Mouse (Mus musculus) embryonic facial prominence, embryonic 11.5 days (tissue): ENCODE data around the gene Evx2. TPM values are rescaled to one million over a fixed set of nuclear protein-coding genes. Genes with fewer than 3 reads are reported as not detected.

ENCODE experiments used
- ATAC-seq: fragments of 200-750 bp; cut with Nextera tagmentation; replicated peaks from 2 replicates; pipeline ENCODE4 v1.8.0; 2017; ENCODE audit warnings: low read depth; ENCODE audit not compliant: insufficient number of reproducible peaks, low FRiP score, low TSS enrichment
- DNase-seq: peaks from one replicate; pipeline ENCODE4 v3.0.0-alpha.2; 2015; ENCODE audit warnings: low spot score
- H3K27ac ChIP-seq: fragments of 300-500 bp; sonication (generic); replicated peaks from 2 replicates; pipeline ENCODE4 v1.5.1; 2014; ENCODE audit warnings: mild to moderate bottlenecking, low read depth, low read length, control low read depth
- H3K27me3 ChIP-seq: fragments of 300-500 bp; sonication (generic); 2 replicates; pipeline ENCODE4 v1.6.1; 2014; ENCODE audit warnings: mild to moderate bottlenecking, low read length, moderate library complexity, mixed read lengths; ENCODE audit not compliant: control insufficient read depth, insufficient read depth
- H3K36me3 ChIP-seq: fragments of 300-500 bp; sonication (generic); replicated peaks from 2 replicates; pipeline ENCODE4 v1.6.1; 2014; ENCODE audit warnings: low read depth, mild to moderate bottlenecking, low read length, moderate library complexity, mixed read lengths; ENCODE audit not compliant: control insufficient read depth, insufficient read depth
- H3K4me1 ChIP-seq: fragments of 300-500 bp; sonication (generic); 2 replicates; pipeline ENCODE4 v1.6.1; 2014; ENCODE audit warnings: low read length, mixed read lengths; ENCODE audit not compliant: control insufficient read depth, insufficient read depth
- H3K4me2 ChIP-seq: fragments of 300-500 bp; sonication (generic); 2 replicates; pipeline ENCODE4 v1.6.1; 2014; ENCODE audit warnings: low read depth, mild to moderate bottlenecking, control low read depth, low read length, moderate library complexity
- H3K4me3 ChIP-seq: fragments of 300-500 bp; sonication (generic); 2 replicates; pipeline ENCODE4 v1.5.1; 2014; ENCODE audit warnings: low read depth, low read length, control low read depth
- H3K9ac ChIP-seq: fragments of 300-500 bp; sonication (generic); replicated peaks from 2 replicates; pipeline ENCODE4 v1.6.1; 2014; ENCODE audit warnings: mild to moderate bottlenecking, control low read depth, low read length
- H3K9me3 ChIP-seq: fragments of 300-500 bp; sonication (generic); replicated peaks from 2 replicates; pipeline ENCODE4 v1.6.1; 2016; ENCODE audit warnings: mild to moderate bottlenecking, low read length, inconsistent platforms, mixed read lengths; ENCODE audit not compliant: control insufficient read depth
- WGBS: fragments of 180-500 bp; shearing (Covaris S2); extraction: QIAGEN DNeasy Blood & Tissue Kit; methylation state at CpG from one replicate; pipeline ENCODE4 v1.1.7; 2014; 5-methylcytosine and 5-hydroxymethylcytosine counted together
- polyA plus RNA-seq: library from polyadenylated mRNA; unstranded; fragments of >200 nt; fragmentation: Nextera tagmentation; extraction: Ambion mirVana; gene quantifications from 2 replicates; pipeline ENCODE4 v1.2.1, GENCODE M21; 2014

The Evx2 gene
- polyA plus RNA-seq, 1 experiment from 2014 or later = 0.10 TPM

GRCm38 (mm10) chr2:74660421-74661375 lies 1.3 kb upstream of the Evx2 start:
- no peak overlapping the region for H3K4me3 ChIP-seq
- WGBS = 4% methylated on average over 30 of the region's 30 CpGs
- DNase-seq = peak; percentile 13
- H3K27me3 ChIP-seq = peaks cover 74% of the 10 kb centered on the region
- no peak overlapping the region for H3K4me2 ChIP-seq
- no peaks in the 10 kb centered on the region for H3K9me3 ChIP-seq
- H3K4me1 ChIP-seq = no peaks in the 10 kb centered on the region; the same call in 1 of the 2 replicates
- no peaks in the 10 kb centered on the region for H3K36me3 ChIP-seq
- no peak for ATAC-seq
- no peak overlapping the region for H3K9ac ChIP-seq
- no peak overlapping the region for H3K27ac ChIP-seq

DNA sequence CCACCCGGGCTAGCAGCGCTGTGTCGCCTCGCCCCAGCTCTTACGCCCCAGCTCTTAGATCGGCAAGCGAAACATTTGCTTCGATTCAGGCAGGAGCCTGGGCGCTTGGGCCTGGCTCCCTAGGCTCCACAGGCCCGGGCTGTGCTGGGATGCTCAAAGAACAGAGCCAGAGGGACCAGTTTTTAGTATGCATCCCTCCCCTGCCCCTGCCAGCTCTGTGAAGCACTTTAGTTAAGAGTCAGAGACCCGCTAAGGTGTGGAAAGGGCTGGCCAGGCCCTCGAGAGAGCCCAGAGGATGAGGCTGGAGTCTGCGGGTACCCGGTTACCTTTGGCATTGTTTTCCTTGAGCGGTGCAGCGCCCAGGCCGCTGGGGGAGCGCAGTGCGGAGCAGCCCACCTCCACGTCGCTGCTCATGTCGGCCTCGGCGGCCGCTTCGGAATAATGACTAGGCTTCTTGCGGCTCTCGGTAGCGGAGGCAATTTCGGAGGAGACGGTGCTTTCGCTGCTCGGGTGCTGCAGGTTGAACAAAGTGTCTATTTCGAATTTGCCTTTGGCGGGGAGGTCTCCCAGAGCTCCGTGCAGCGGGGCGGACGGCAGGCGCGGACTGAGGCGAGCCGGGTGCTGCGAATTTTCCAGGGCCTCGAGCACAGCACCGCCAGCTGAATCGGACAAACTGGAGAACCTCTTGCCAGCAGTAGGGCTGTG lies 538 bp downstream of the Evx2 start:
- no peaks in the 10 kb centered on the region for H3K36me3 ChIP-seq
- H3K27ac ChIP-seq = no peak overlapping the region
- peaks cover 76% of the 10 kb centered on the region for H3K27me3 ChIP-seq
- peak; percentile 45 for DNase-seq
- H3K4me3 ChIP-seq = no peak overlapping the region
- no peaks in the 10 kb centered on the region; the same call in 1 of the 2 replicates for H3K4me1 ChIP-seq
- under 1% methylated on average over 47 of the region's 47 CpGs for WGBS
- no peak overlapping the region for H3K4me2 ChIP-seq
- H3K9me3 ChIP-seq = no peaks in the 10 kb centered on the region
- H3K9ac ChIP-seq = no peak overlapping the region
- ATAC-seq = no peak

GRCm38 (mm10) chr2:74658024-74658666 lies 1.2 kb downstream of the Evx2 start:
- no peak for DNase-seq
- 1% methylated on average over 15 of the region's 15 CpGs for WGBS
- Histone ChIP-seq H3K4me1 (no peaks in the 10 kb centered on the region; the same call in 1 of the 2 replicates), H3K4me2 (no peak overlapping the region), H3K27ac (no peak overlapping the region), H3K9me3 (no peaks in the 10 kb centered on the region), H3K9ac (no peak overlapping the region), H3K36me3 (no peaks in the 10 kb centered on the region), H3K4me3 (no peak overlapping the region), H3K27me3 (peaks cover 72% of the 10 kb centered on the region)
- ATAC-seq = no peak

DNA sequence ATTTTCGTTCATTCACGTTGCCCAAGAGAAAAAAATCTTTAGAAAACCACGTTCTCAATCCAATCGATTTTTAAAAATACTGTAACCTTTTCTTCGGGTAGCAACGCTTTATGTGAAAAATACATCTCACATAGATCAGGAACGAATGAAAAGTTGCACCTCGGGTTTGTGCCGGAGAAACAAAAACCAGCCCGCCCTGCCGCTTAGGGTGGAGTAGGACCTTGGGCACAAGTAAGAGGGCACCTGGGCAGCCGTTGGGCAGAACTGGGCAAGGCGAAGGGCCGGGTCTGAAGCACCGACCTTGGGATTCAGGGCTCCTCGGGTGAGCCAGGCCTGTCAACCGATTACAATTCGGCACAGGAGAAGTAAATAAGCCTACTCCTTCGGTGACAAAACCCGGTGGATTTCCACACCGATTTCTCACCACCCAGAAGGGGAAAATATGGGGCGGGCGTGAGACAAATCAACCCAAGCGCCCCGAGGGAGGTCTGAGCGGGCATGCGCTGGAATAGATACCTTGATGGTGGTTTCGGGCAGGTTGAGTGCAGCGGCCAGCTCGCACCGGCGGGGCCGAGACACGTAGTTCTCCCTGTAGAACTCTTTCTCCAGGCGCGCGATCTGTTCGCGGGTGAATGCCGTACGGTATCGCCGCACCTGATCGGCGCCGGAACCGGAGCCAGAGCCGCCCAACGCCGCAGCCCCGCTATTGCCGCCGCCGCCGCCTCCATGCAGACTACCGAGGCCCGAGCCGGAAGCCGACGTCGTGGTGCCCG lies 1.9 kb downstream of the Evx2 start:
- Histone ChIP-seq H3K9ac (no peak overlapping the region), H3K27me3 (peaks cover 67% of the 10 kb centered on the region), H3K4me2 (no peak overlapping the region), H3K9me3 (no peaks in the 10 kb centered on the region), H3K27ac (no peak overlapping the region), H3K36me3 (no peaks in the 10 kb centered on the region), H3K4me3 (no peak overlapping the region), H3K4me1 (no peaks in the 10 kb centered on the region; the same call in 1 of the 2 replicates)
- peak; percentile 38 for DNase-seq
- no peak for ATAC-seq
- WGBS = 2% methylated on average over 62 of the region's 62 CpGs

- Histone ChIP-seq H3K4me1 (no peaks in the 10 kb centered on the region; the same call in 1 of the 2 replicates), H3K27ac (no peak overlapping the region), H3K27me3 (peaks cover 67% of the 10 kb centered on the region), H3K36me3 (no peaks in the 10 kb centered on the region), H3K9me3 (no peaks in the 10 kb centered on the region), H3K4me3 (no peak overlapping the region), H3K9ac (no peak overlapping the region), H3K4me2 (no peak overlapping the region)
- 3% methylated on average over 4 of the region's 4 CpGs for WGBS
- no peak for ATAC-seq
- DNase-seq = peak; percentile 29
Measured at GRCm38 (mm10) chr2:74656632-74657021, 2.7 kb downstream of the Evx2 start.

GRCm38 (mm10) chr2:74655821-74656631 lies 3.3 kb downstream of the Evx2 start:
- Histone ChIP-seq H3K27me3 (peaks cover 65% of the 10 kb centered on the region), H3K9me3 (no peaks in the 10 kb centered on the region), H3K4me1 (no peaks in the 10 kb centered on the region; the same call in 1 of the 2 replicates), H3K27ac (no peak overlapping the region), H3K4me2 (peak overlapping the region; percentile 49; the same call in 1 of the 2 replicates), H3K9ac (no peak overlapping the region), H3K36me3 (no peaks in the 10 kb centered on the region), H3K4me3 (peak overlapping the region; percentile 23)
- DNase-seq (peak; percentile 50), ATAC-seq (no peak)
- WGBS = 0% methylated on average over 60 of the region's 69 CpGs

DNA sequence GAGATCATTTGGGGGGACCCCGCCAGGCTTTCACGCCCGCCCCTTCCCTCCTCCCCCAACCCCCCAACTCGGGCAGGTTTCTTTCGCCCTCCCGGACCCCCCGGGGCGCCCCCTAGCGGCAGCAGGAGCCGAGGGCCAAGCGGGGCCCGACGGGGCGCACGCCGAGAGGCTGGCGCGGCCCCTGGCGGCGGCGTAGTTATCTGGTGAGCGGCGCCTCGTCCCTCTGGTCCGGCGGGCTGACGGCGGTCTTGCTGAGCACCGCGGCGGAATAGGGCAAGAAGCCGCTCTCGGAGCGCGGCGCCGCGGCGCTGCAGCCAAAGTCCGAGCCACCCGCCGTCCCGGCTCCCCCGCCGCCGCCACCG lies 4.0 kb downstream of the Evx2 start:
- H3K27ac ChIP-seq = no peak overlapping the region
- 1% methylated on average over 27 of the region's 47 CpGs for WGBS
- H3K4me1 ChIP-seq = no peaks in the 10 kb centered on the region; the same call in 1 of the 2 replicates
- H3K36me3 ChIP-seq = no peaks in the 10 kb centered on the region
- H3K9me3 ChIP-seq = no peaks in the 10 kb centered on the region
- ATAC-seq (no peak), DNase-seq (peak; percentile 40)
- H3K27me3 ChIP-seq = peaks cover 65% of the 10 kb centered on the region
- H3K4me3 ChIP-seq = peak overlapping the region; percentile 23
- no peak overlapping the region for H3K9ac ChIP-seq
- peak overlapping the region; percentile 49; the same call in 1 of the 2 replicates for H3K4me2 ChIP-seq
